Mouse (Mus musculus) cerebellum, adult 2 months (tissue): Measurements from ENCODE around the gene Prrxl1.

Source experiments
- CTCF ChIP-seq: fragments of 200-500 bp; IDR thresholded peaks from 2 replicates; pipeline ENCODE4 v1.5.1; 2011; ENCODE audit warnings: low read depth, mild to moderate bottlenecking, control low read depth, low read length, moderate library complexity, borderline replicate concordance; ENCODE audit not compliant: insufficient read depth
- POLR2A ChIP-seq: fragments of 200-500 bp; IDR thresholded peaks from 2 replicates; pipeline ENCODE4 v1.6.1; 2011; ENCODE audit warnings: low read length, control low read depth, borderline replicate concordance; ENCODE audit not compliant: insufficient read depth

DNA sequence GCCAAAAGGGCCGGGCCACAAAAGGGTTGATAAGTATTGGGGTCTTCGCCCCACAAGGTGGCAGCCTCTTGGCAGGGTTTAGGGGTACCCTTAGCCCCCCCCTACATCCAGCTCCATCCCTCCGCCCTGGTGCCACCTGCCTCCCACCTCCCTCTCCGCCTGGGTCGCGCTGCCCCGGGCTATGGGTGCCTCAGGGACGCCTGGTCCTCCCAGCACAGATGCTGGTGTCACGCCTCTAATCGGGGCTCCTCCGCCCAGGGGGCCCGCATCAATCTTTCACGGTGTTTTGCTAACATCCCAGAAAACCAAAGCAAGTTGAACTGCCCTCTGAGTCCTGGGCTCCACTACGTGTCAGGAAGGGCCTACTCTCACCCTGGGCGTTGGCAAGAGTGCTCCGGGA lies 903 bp downstream of the Prrxl1 start:
- TF ChIP-seq CTCF (no peak), POLR2A (no peak)
